Mouse (Mus musculus): ENCODE results near the gene Prss30. TPM values are rescaled to one million over a fixed set of nuclear protein-coding genes. Genes with fewer than 3 reads are reported as not detected.
"Not testable (repeated sequence)": the region's sequence is repeated elsewhere in the genome, so short reads cannot be mapped to it uniquely, and the experiment has no call there.

The Prss30 gene
- polyA plus RNA-seq, 1 experiment, result 0.05 TPM

DNA sequence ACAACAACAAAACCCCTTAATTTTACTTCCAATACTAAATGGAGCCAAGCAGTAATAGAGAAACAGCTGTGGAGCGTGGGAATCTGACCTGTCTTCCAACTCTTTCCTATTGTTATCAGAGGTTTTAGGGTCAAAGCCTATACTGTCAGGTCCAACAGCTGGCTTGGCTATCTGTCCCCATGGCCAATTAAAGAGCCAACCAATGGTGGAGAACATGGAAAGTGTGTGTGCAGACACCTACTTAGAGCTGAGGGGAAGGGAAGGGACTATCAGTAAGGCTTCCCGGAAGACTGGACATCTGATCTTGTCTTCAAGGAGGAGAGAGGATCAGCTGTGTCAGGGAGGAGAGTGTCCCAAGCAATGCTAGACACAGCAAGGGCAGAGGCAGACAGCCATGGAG lies 31.3 kb downstream of the Prss30 start:
- no peak for DNase-seq (ENCODE audit: low read depth)
- no peak for TF ChIP-seq POLR2A (IDR thresholded peaks at IDR 0.05; ENCODE audit: borderline replicate concordance, extremely low read depth, insufficient read depth, insufficient read length, poor library complexity, severe bottlenecking)
- no peak for TF ChIP-seq CTCF (IDR thresholded peaks at IDR 0.05; ENCODE audit: borderline replicate concordance, extremely low read depth, insufficient read depth, insufficient read length)

DNA sequence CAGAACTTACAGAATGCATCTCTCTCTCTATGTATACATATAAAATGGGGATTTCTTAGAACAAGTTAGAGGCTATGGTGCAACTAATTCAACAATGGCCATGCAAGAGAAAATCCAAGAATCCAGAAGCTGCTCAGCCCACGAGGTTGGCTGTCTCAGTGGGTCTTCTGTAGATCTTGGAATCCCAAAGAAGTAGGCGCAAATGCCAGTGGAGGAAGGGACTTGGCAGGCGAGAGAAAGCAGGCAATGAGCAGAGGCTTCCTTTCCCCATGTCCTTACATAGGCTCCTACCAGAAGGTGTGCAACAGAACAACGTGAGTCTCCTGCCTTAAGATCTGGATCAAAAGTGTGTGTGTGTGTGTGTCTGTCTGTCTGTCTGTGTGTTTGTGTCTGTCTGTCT lies 32.9 kb downstream of the Prss30 start:
- not testable (repeated sequence) for DNase-seq (ENCODE audit: low read depth)

DNA sequence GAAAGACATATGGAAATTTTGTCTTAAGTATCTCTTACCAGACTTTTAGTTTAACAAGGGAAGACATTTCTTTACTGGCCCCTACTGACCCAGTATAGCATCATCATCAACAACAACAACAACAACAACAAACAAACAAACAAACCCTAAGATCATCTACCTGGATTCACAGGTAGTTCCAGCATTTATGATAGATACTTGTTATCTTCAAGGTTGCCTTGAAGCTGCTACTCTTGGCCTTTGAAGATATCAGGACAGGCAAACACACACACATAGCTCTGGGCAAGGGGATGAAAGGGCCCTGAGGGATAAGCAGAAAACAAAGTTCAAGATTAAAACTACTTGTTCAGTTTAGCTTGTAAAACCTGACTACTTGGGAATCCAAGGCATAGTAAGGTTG lies 39.0 kb downstream of the Prss30 start, which contains the start of gene Sbp:
TSS of gene Sbp (plus strand) at position 301 of the 400 bp plus-strand sequence.
- DNase-seq (ENCODE audit: low read depth), result no peak
- no peak for TF ChIP-seq POLR2A (IDR thresholded peaks at IDR 0.05; ENCODE audit: borderline replicate concordance, extremely low read depth, insufficient read depth, insufficient read length, poor library complexity, severe bottlenecking)
- no peak for TF ChIP-seq CTCF (IDR thresholded peaks at IDR 0.05; ENCODE audit: borderline replicate concordance, extremely low read depth, insufficient read depth, insufficient read length)

DNA sequence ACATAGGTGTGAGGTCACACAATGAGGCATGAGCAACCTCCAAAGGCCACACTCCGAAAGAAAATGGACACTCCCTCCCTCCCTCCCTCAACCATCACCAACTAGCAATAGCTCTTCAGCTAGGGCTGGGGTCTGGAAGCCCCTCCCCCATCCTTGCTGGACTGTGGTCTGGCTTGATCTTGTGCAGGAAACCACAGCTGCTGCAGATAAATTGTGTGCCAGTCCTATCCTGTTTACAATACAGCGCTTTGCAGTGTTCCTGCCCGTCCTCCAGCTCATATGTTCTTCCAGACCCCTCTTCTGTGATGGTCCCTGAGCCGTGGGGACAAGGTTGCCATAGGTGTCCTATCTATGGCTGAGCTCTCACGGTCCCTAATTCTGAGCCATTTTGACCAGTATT lies 49.2 kb downstream of the Prss30 start:
- TF ChIP-seq CTCF (IDR thresholded peaks at IDR 0.05; ENCODE audit: borderline replicate concordance, extremely low read depth, insufficient read depth, insufficient read length) (no peak), POLR2A (IDR thresholded peaks at IDR 0.05; ENCODE audit: borderline replicate concordance, extremely low read depth, insufficient read depth, insufficient read length, poor library complexity, severe bottlenecking) (no peak)
- DNase-seq (ENCODE audit: low read depth), result no peak

DNA sequence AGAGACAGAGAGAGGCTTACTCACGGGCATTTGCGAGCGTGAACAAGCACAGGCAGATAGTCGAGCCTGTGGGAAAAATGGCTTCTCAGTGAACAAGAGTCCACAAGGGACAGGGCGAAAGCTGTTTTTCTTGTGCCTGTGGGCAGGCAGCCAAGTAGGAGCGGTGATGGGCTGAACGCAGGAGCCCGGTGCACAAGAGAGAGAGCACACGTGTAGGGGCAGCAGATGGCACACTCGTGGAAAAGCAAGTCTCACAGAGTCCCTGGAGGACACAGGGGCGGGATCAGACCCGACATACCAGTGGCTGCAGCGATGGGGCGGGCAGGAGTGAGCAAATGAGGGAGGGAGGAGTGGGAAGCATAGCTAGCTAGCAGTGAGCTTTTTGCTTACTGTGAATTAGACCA lies 55.3 kb downstream of the Prss30 start:
- TF ChIP-seq POLR2A (IDR thresholded peaks at IDR 0.05; ENCODE audit: borderline replicate concordance, extremely low read depth, insufficient read depth, insufficient read length, poor library complexity, severe bottlenecking) (0 out of 2 replicates have a peak, but pooled peaks have one; percentile 9), CTCF (IDR thresholded peaks at IDR 0.05; ENCODE audit: borderline replicate concordance, extremely low read depth, insufficient read depth, insufficient read length) (no peak)
- DNase-seq (ENCODE audit: low read depth), result peak; percentile 88

DNA sequence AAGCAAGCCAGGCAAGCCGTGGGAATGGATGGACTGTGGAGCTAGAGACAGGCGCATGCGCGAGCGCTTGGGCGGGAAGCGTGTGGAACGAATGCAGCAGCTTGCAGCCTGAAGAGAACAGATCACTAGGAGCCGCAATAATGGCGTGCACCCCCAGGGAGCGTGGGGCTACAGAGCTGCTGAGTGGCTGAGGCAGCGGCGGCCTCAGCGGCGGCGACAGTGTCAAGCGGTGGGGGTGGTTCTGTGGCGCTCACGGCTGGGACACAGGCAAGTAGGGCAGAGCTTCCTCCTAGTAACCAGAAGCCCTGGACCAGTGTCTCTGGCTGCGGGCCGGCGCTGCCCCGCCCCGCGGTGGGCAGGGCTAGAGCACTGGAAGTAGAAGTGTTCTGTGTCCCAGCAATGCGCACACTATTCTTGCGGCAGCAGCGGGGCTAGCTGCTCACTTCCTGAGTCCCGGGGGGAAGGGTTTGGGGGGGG lies 55.8 kb downstream of the Prss30 start:
- TF ChIP-seq CTCF (IDR thresholded peaks at IDR 0.05; ENCODE audit: borderline replicate concordance, extremely low read depth, insufficient read depth, insufficient read length), result no peak
- TF ChIP-seq POLR2A (IDR thresholded peaks at IDR 0.05; ENCODE audit: borderline replicate concordance, extremely low read depth, insufficient read depth, insufficient read length, poor library complexity, severe bottlenecking), result peak; percentile 26; the same call in 1 of the 2 replicates
- DNase-seq (ENCODE audit: low read depth), result peak; percentile 97

Other genes starting within 250 kb of the Prss30 start
- gene Paqr4, start 239.7 kb downstream of the Prss30 start, polyA plus RNA-seq (2012; rRNA removed), result 33.3 and 41.0 TPM in 2 replicates
- 2.8 and 3.7 TPM in 2 replicates for gene Kremen2, start 234.7 kb downstream of the Prss30 start, polyA plus RNA-seq (2012; rRNA removed)
- gene Flywch1, start 209.0 kb downstream of the Prss30 start, polyA plus RNA-seq (2012; rRNA removed), result 110 and 150 TPM in 2 replicates
- gene Flywch2, start 194.5 kb downstream of the Prss30 start, polyA plus RNA-seq (2012; rRNA removed), result 54.6 and 59.4 TPM in 2 replicates
- gene Srrm2, start 190.0 kb downstream of the Prss30 start, polyA plus RNA-seq (2012; rRNA removed), result 749 and 826 TPM in 2 replicates
- 824 and 1,130 TPM in 2 replicates for gene Elob, start 151.4 kb downstream of the Prss30 start, polyA plus RNA-seq (2012; rRNA removed)
- gene Prss33, start 144.5 kb downstream of the Prss30 start, polyA plus RNA-seq (2012; rRNA removed), result 0.38 and 0.54 TPM in 2 replicates
- gene Prss32, start 136.7 kb downstream of the Prss30 start, polyA plus RNA-seq (2012; rRNA removed), result 0.04 and 0.24 TPM in 2 replicates
- 1.3 and 2.1 TPM in 2 replicates for gene Prss41, start 136.4 kb downstream of the Prss30 start, polyA plus RNA-seq (2012; rRNA removed)
- gene Prss21, start 112.5 kb downstream of the Prss30 start, polyA plus RNA-seq (2012; rRNA removed), result not detected in 2 replicates
- not detected in 2 replicates for gene Dcpp1, start 99.7 kb downstream of the Prss30 start, polyA plus RNA-seq (2012; rRNA removed)
- not detected in 2 replicates for gene Dcpp2, start 99.7 kb downstream of the Prss30 start, polyA plus RNA-seq (2012; rRNA removed)
- gene Dcpp3, start 63.1 kb downstream of the Prss30 start, polyA plus RNA-seq (2012; rRNA removed), result not detected in 2 replicates
- not detected in 2 replicates for gene Sbp, start 38.9 kb downstream of the Prss30 start, polyA plus RNA-seq (2012; rRNA removed)
- gene Sbpl, start 25.3 kb downstream of the Prss30 start, polyA plus RNA-seq (2012; rRNA removed), result not detected in 2 replicates
- 0.11 TPM in 1 of 2 replicates, not detected in the other for gene Prss22, start 17.5 kb upstream of the Prss30 start, polyA plus RNA-seq (2012; rRNA removed)
- gene Prss27, start 57.6 kb upstream of the Prss30 start, polyA plus RNA-seq (2012; rRNA removed), result 0.10 TPM in 1 of 2 replicates, not detected in the other
- gene Kctd5, start 92.9 kb upstream of the Prss30 start, polyA plus RNA-seq (2012; rRNA removed), result 71.1 and 87.6 TPM in 2 replicates
- gene Pdpk1, start 170.4 kb upstream of the Prss30 start, polyA plus RNA-seq (2012; rRNA removed), result 28.2 and 37.3 TPM in 2 replicates
- gene Amdhd2, start 183.2 kb upstream of the Prss30 start, polyA plus RNA-seq (2012; rRNA removed), result 37.2 and 40.7 TPM in 2 replicates
- gene Atp6v0c, start 189.1 kb upstream of the Prss30 start, polyA plus RNA-seq (2012; rRNA removed), result 1,361 and 1,487 TPM in 2 replicates
- 74.3 and 84.7 TPM in 2 replicates for gene Tbc1d24, start 225.0 kb upstream of the Prss30 start, polyA plus RNA-seq (2012; rRNA removed)
- 8.0 and 10.2 TPM in 2 replicates for gene Ntn3, start 229.0 kb upstream of the Prss30 start, polyA plus RNA-seq (2012; rRNA removed)
- 25.3 and 35.7 TPM in 2 replicates for gene Tedc2, start 240.3 kb upstream of the Prss30 start, polyA plus RNA-seq (2012; rRNA removed)

All from brain, embryonic 14.5 days (tissue).